Mouse (Mus musculus) spleen, embryonic (tissue): ENCODE measurements at regions not wholly inside any gene's neighbourhood (a gene's known extent, or its start where the extent isn't known, plus 50 kb on each side); places are given as distances from the start of the nearest gene placed in this dataset.

Experiments used
- CTCF ChIA-PET: fragments of 350-600 bp; sonication (Branson Sonifier 250); formaldehyde crosslinking; loops from one replicate; lab custom pipeline; 2022; lab: Charles Lee

- CTCF ChIA-PET, result no interaction called here
Measured at GRCm38 (mm10) chr17:68057264-68057663, 53.3 kb upstream of the Arhgap28 start.

- CTCF ChIA-PET, result no interaction called here
Measured at GRCm38 (mm10) chr17:68060455-68060854, 56.5 kb upstream of the Arhgap28 start.

- CTCF ChIA-PET, result no interaction called here
Measured at GRCm38 (mm10) chr17:68065751-68066150, 61.8 kb upstream of the Arhgap28 start.

GRCm38 (mm10) chr17:68066204-68066603, 62.3 kb upstream of the Arhgap28 start:
- CTCF ChIA-PET, result no interaction called here

DNA sequence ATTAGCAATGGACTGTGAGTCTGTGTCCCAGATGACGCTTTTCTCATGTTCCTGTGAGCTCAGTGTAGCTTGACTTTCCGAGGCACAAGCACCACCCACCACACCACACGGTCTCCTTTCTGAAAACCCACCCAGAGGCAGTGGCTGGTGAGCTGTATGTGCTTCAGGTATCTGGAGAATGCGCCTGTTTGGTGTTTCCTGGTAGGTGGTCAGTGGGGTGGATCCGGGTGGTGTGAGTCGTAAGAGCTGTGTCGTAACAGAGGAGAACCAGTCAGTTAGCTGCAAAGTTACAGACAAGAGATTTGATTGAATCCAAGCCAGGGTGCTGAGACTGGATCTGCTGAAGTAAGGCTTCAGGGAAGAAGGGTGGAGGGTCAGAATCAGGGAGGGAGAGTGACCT, 65.1 kb upstream of the Arhgap28 start:
- CTCF ChIA-PET, result no interaction called here

DNA sequence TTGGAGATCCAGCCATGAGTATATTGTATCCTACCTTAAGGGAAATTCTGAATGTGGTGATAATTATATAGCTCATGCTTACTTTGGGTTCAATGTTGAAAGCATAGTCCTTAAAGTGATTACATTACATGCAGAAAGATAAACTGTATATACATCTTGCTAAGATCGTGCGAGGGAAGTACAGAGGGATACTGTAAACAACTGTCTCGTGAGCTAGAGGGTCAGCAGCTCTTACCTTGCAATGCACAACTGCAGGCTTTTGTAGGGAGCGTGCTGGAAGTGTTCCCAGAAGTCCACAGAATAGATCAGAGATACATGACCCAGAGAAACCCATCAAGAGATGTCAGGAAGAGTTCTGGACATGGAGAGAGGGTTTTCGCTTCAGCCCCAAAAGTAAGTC, 65.6 kb upstream of the Arhgap28 start:
- CTCF ChIA-PET, result no interaction called here

DNA sequence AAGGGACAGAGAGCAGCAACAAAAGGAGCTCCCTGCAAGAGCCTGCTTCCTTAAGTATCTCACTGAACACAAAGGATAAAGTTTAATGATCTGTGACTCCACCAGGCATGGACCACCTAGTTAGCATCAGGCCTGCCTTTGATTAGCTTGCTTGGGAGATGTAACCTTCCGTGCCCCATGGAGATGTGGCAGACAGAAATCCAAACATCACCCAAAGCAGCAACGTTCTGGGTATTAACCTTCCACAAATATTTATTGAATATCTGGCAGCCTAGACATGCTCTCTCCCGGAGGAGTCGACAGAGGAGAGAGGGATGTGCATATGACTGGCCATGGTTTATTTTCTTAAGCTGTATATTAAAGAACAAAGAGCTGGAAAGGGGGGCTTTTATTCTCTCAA, 67.6 kb upstream of the Arhgap28 start:
- CTCF ChIA-PET, result no interaction called here

DNA sequence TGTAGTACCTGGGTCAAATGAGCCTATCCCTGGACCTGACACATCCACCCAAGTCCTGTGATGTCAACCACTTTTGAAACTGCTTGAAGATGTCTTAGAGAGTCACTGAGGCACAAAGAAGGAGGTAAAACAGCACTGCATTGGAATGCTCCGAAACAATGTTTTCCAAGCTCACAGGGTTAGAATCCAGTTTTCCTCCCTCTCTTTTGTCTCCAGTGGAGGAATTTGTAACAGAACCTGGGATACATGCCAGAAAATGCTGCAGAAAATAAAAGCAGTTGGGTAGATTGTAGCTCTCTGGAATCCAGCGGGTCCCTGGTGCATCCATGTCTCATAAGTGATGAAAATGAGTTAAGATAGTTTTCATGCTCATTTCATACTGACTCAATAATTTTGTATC, 71.8 kb upstream of the Arhgap28 start:
- CTCF ChIA-PET, result no interaction called here

- CTCF ChIA-PET, result no interaction called here
Measured at GRCm38 (mm10) chr17:68078709-68079108, 74.8 kb upstream of the Arhgap28 start.

GRCm38 (mm10) chr17:68084446-68084845, 80.5 kb upstream of the Arhgap28 start:
- CTCF ChIA-PET, result interaction anchor here (0.6 kb wide), 1 partner anchor 1367 kb away, joined by 9 read pairs; no protein-coding TSS in a partner anchor

DNA sequence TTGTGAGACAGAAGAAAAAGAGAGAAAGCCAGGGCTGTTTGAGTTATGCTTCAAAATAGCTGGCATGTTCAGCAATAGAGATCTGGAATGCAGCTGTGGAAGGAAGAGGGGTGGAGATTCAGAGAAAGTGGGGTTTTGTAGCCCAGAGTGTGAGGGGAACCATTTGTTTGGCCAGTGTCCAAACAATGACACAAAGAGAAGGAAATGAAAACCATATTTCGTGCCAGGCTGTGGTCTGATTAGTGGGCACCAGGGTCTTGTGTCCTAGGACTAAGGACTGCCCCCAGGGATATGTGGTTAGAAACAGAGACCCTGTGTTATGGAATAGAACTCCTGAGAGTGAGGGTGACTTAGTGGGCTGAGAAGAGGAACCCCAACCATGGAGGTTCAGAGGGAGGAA, 83.2 kb upstream of the Arhgap28 start:
- CTCF ChIA-PET, result no interaction called here

GRCm38 (mm10) chr17:68089179-68089578, 85.3 kb upstream of the Arhgap28 start:
- CTCF ChIA-PET, result no interaction called here

- CTCF ChIA-PET, result no interaction called here
Measured at GRCm38 (mm10) chr17:68089830-68090229, 85.9 kb upstream of the Arhgap28 start.

GRCm38 (mm10) chr17:68096982-68097381, 93.1 kb upstream of the Arhgap28 start:
- CTCF ChIA-PET, result no interaction called here

GRCm38 (mm10) chr17:68097436-68097835, 93.5 kb upstream of the Arhgap28 start:
- CTCF ChIA-PET, result interaction anchor here (0.6 kb wide), 1 partner anchor 98 kb away, joined by 4 read pairs; no protein-coding TSS in a partner anchor

DNA sequence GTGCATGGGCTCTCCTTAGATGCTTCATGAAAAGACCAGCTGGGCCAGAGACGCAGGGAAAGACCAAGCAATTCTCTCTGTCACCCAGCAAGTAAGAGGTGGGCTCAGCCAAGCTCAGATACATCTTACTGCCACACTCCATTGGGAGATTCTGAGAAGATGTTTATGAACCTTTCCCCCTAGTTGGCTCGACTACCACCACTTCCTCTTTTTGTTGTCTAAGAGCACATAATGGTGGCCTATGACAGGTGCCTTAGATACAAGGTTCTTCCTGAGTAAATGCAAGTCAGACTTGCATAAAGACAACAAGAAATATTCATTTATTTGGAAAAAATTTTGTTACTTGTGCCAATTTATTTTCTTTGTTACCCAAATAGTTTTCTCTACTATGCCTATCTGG, 96.2 kb upstream of the Arhgap28 start:
- CTCF ChIA-PET, result no interaction called here

- CTCF ChIA-PET, result no interaction called here
Measured at GRCm38 (mm10) chr17:68103346-68103745, 99.4 kb upstream of the Arhgap28 start.

GRCm38 (mm10) chr17:68106366-68106765, 102.4 kb upstream of the Arhgap28 start:
- CTCF ChIA-PET, result no interaction called here

GRCm38 (mm10) chr17:68107875-68108274, 104.0 kb upstream of the Arhgap28 start:
- CTCF ChIA-PET, result no interaction called here

GRCm38 (mm10) chr17:68111834-68112473, 108.0 kb upstream of the Arhgap28 start:
- CTCF ChIA-PET, result no interaction called here

DNA sequence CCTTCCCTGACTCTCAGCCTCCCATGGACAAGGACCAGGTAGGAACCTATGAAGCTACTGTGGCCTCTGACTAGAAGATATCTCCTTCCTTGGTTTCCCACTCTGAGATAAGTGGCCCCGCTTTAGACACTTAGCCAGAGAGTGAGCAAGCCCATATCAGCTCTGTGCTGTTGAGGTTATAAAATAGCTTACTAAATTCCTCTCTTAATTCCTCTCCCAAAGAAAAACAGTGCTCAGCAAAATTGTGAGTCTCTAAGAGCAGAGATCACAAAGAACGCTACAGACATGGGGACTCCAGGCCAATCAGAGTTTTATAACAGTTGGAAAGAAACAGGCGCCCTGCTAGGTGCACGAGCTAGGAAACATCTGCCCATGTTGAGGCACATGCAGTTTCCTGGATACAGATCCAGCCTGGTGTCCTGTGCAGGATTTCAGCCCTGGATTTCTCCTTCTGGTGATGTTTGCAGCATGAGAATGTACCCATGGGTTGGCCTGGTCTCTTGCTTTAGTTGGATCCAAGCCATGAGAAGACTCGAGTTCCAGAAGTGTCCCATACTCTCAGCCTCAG, 108.9 kb upstream of the Arhgap28 start:
- CTCF ChIA-PET, result no interaction called here

GRCm38 (mm10) chr17:68115599-68115998, 111.7 kb upstream of the Arhgap28 start:
- CTCF ChIA-PET, result no interaction called here

DNA sequence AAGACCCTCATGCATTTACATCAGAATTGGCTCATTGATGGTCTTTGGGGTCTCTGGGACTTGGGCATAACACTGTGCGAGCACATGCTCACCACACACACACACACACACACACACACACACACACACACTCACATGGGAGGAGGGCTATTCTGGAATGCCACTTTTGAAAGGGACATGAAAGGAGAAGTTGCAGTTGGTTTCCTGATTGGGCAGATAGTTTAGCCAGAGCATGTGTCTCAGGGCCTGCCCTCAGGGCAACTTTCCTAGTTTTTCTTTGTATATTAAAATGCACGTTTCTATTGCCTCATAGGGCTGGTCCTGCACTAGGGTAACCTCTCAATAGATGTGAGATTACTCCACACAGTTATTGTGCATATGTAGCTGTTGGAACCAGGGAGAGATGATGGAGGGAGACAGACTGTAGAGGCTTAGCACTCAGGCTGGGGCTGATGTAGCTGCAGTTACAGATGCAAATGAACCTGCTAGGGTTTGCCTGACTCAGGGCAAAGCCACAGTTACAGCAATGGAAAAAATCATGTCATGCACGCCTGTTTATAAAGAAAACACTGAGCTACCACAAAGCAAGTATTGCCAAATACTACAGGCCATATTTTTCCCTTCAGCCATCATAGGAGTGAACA, 115.3 kb upstream of the Arhgap28 start:
- CTCF ChIA-PET, result no interaction called here
